Mouse (Mus musculus) thymus, postnatal 4 days (tissue): ENCODE results near the gene Wfikkn1.

ENCODE experiments used
- DNase-seq: peaks from one replicate; pipeline ENCODE4 v3.0.0; 2021

Gene Wfikkn1

DNA sequence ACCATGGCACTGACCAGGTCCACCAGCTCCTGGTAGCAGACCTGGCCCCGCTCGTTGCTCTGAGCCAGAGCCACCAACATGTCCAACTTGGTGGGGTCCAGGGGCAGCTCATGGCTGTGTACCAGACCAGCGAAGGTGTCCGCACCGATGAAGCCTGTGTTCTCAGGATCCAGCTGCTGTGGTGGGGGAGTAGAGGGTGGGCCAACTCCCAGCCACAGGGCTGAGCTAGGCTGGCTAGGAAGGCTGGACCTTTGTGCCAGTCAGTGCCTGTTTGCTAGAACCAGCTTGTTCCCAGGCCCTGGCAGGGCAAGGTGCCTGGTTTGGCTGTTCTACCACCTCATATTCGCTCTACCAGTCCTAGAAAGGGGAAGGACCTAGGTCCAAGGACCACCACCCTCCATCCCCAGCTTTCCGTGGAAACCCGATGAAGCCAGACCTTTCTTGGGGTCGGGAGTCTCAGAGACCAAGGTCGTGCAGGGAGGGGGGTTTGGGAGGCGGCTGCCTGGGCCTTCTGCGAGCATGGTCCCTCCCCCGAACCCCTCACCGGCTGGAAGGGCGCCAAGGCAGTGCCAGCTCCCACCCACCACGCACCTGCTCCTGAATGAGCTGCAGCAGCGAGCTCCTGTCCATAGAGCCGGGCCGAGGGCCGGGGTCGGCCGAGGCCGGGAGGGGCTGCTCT lies 44.1 kb downstream of the Wfikkn1 start:
- no peak for DNase-seq

DNA sequence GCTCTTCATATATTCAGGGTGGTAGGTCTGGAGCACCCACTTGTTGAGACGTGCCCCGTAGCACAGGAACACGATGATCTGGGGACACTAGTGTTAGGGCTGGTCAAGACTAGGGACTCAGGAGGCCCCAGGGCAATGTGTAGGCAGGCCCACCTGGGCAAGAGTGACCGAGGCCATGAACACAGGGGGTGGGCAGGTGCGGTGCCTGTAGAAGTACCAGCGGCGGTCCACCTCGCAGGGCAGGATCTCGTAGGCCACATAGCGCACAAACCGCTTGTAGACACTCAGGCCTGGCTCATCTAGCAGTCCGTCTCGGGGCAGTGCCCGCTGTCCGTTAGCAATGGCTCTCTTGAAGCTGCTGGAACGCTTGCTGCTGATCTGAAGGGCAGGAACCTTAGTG lies 44.8 kb downstream of the Wfikkn1 start:
- no peak for DNase-seq

GRCm38 (mm10) chr17:25835301-25835700 lies 45.4 kb downstream of the Wfikkn1 start:
- DNase-seq, result no peak

DNA sequence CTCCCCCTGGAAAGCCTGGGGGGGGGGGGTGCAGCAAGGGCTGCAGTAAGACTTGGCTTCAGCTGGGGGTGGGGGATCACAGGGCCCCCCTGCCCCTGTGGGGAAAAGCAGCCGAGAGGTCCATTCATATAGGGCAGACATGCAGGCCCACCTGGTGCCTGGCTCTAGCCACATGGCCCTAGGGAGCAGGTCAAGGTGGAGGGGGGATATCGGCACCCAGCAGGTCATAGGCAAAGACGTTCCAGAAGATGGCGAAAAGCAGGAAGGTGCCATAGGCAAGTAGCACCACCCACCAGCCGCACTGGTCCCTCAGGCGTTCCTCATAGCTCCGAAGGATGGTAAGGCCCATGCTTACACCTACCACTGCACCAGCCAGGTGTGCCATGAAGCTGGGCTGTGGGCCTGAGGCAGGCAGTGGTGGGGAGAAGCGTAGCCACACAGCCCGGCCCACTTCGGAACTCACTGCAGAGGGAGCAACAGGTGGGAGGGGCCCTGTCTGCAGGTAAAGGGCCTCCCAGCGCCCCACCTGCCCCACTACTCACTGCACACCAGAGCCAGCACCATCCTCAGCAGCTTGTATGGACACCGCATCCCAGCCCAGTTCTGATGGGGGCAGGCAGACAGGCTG lies 45.9 kb downstream of the Wfikkn1 start:
- DNase-seq, result no peak

DNA sequence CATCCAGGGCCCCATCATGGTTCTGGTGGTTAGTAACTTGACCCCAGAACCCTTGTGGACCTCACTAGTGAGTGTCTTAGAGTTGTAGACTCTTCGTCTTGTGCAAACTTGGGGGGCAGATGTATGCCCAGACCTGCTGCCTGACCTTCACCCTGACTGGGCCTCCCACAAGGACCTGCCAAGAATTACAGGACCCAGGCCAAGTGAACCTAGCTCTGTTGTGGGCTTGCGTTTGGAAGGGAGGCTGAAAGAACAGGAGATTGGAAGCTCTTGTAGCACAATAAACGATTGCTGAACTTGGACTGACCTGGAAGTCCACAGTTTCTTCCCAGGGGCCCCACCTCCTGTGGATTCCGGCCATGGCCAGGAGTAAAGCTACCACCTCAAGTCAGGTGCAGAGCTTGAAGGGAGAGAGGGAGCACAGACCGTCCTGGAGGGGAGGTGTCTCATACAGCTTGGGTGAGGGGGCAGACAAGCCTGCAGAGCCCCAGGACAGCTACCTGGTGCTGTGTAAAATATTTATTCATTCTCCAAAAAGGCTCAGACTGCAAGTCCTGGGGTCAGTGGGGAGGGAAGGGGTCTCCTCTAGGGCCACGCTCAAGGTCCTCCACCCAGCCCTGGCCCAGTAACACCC lies 46.6 kb downstream of the Wfikkn1 start:
- DNase-seq, result no peak

DNA sequence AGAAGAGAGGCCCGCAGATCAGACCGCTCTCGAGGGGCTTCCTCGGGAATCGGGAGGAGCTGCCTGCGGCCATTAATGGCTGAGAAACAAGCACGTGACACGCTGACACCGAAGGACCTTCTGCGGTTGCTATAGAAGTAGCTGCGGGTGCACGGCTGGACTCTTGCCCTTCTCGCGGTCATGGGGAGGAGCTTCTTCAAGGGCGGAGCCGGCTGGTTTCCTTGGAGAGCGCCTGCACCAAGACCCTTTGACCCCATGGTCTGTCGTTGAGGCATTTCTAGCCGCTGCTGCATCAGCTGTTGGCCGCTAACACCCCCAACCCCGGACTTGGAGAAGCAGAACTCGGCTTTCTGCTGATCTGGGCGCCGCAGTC lies 47.4 kb downstream of the Wfikkn1 start, which contains the start of gene Stub1:
Gene Stub1 (minus strand): TSS at position 114 of the 373 bp plus-strand sequence.
- no peak for DNase-seq

GRCm38 (mm10) chr17:25832436-25833290 lies 48.0 kb downstream of the Wfikkn1 start:
- DNase-seq, result peak; percentile 99

DNA sequence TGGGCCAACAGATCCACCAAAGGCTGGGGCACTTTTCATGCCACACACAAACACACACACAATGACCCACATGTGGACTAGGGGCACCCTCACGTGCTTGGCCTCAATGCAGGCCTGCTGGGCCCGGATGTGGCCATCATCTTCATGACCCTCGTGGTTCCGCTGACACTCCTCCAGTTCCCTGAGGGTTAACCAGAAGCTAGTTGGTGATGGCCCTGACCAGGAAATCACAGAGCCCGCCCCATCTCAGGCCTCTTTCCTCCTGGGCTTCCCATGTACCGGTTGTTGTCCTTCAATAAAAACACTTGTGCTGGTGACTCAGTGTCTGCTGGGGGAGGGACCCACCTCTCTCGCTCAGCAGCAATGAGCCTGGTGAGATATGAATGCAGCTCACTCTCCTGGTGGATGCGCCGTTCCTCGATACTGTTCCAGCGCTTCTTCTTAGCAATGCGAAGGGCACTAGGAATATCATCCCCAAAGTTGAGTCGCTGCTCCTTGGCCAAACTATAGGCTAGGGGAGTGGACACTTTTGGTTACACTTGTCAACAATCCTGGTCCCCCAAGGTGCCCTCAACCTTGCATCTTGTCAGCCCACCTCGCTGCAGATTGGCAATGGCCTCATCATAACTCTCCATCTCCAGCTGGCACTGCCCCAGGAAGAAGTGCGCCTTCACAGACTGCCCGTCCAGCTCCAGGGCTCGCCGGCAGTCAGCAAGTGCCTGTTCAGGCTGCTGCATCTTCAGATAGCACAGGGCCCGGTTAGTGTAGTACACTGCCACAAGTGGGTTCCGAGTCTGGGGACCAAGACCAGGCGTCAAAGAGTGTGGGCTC lies 49.0 kb downstream of the Wfikkn1 start:
- DNase-seq, result no peak

DNA sequence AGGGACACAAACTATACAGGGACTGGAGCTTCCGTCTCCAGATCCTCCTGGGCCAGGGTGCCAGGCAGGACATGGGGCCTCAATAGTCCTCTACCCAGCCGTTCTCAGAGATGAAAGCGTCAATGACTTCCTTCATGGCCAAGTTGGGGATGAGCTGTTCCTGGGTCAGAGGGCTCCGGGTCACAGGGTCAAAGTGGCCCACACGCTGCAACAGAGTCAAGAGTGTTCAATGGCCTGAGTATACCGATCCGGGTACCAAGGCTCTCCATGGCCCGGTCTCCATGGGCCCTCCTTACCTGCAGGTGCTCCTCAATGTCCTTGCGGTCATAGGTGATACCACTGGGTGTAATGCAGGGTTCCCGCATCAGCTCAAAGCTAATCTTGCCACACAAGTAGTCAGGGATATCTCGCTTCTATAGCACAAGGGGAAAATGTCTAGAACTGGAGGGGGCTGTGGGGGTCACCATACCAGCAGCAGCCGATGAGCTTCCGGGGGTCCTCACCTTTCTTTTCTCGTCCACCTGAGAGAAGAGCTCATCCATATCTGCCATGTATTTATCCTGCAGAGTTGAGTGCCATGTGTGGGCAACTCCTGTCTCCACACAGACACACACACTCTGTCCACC lies 49.7 kb downstream of the Wfikkn1 start:
- no peak for DNase-seq

DNA sequence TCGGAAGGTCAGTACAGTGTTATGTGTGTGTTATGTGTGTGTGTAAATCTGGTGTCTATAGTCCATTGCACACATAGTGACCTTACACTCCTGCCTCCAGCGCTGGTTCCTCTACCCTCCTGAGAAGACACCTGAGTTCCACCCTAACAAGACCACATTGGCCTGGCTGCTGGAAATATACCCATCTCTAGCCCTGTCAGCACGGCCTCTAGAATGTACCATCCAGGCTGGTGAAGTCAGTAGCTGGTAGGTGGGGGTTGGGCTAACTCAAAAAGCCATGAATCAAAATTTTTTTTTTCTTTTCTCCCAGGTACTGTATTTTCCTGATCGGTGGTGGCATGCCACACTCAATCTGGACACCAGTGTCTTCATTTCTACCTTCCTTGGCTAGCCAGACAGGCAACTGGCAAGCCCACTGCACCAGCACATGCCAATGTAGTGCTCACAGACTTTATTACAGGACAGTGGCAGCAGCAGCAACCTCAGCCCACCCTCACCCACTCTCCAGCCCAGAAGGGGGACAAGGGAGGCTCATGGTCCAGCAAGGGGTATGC lies 50.4 kb downstream of the Wfikkn1 start:
- no peak for DNase-seq

GRCm38 (mm10) chr17:25829558-25830017 lies 51.1 kb downstream of the Wfikkn1 start:
- no peak for DNase-seq

DNA sequence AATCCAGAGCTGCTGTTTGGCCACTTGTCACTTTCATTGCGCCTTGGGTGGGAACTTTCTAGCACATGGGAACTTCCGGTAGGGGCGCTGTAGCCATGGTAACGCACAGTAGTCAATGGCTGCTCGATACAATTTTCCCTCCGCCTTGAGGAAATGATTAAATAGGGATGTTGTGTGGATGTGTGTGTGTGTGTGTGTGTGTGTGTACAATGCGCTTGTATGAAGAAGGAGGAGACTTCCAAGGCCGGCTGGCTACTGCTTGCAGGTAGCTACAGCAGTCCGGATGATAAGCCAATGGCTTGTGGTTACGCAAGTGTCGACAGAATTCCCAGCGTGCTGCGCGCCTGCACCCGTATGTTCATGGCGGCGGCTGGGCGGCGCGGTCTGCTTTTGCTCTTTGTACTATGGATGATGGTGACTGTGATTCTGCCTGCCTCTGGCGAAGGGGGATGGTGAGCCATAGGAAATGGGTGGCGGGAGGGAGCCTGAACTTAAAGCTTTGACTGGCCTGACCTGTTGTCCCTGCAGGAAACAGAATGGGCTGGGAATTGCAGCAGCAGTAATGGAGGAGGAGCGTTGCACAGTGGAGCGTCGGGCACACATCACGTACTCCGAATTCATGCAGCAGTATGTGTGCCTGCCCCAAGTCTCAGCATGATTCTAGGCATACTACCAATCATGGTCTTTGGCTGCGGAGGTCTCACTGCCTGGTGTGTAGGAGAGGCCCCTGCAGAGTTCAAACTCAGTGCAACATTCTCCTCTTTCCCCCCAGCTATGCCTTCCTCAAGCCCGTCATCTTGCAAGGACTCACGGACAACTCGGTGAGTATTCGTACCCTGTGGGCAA lies 51.7 kb downstream of the Wfikkn1 start, which contains the start of gene Jmjd8:
Gene Jmjd8 (plus strand): TSS at position 156 of the 846 bp plus-strand sequence.
- peak; percentile 83 for DNase-seq

- no peak for DNase-seq
Measured at GRCm38 (mm10) chr17:25828223-25828594, 52.4 kb downstream of the Wfikkn1 start.
